Mouse (Mus musculus) urinary bladder, postnatal 4 days (tissue): ENCODE data around the gene Scrg1.
"Not testable (repeated sequence)": the region's sequence is repeated elsewhere in the genome, so short reads cannot be mapped to it uniquely, and the experiment has no call there.

ENCODE experiments used
- DNase-seq, 2 experiments: peaks; one replicate each; pipeline ENCODE4 v3.0.0; 2021 to 2022; ENCODE audit warnings: low spot score in 2 of 2

Gene Scrg1

GRCm38 (mm10) chr8:57510791-57511315 lies 55.1 kb downstream of the Scrg1 start:
- DNase-seq: no peak

- peak; percentile 100 for DNase-seq
Observed at GRCm38 (mm10) chr8:57511316-57512118, 55.8 kb downstream of the Scrg1 start, which contains the start of gene Hmgb2. Gene Hmgb2 (plus strand): TSS chr8:57511907.

- no peak for DNase-seq
Observed at GRCm38 (mm10) chr8:57512141-57513056, 56.7 kb downstream of the Scrg1 start.

GRCm38 (mm10) chr8:57513178-57513661 lies 57.5 kb downstream of the Scrg1 start:
- not testable (repeated sequence) for DNase-seq

GRCm38 (mm10) chr8:57516685-57517084 lies 61.0 kb downstream of the Scrg1 start:
- DNase-seq: not testable (repeated sequence)

- DNase-seq: no peak
Observed at GRCm38 (mm10) chr8:57517723-57518122, 62.0 kb downstream of the Scrg1 start.

GRCm38 (mm10) chr8:57520186-57520786 lies 64.6 kb downstream of the Scrg1 start:
- DNase-seq: no peak
